Mouse (Mus musculus): ENCODE measurements around the gene Kiz.

Gene Kiz

DNA sequence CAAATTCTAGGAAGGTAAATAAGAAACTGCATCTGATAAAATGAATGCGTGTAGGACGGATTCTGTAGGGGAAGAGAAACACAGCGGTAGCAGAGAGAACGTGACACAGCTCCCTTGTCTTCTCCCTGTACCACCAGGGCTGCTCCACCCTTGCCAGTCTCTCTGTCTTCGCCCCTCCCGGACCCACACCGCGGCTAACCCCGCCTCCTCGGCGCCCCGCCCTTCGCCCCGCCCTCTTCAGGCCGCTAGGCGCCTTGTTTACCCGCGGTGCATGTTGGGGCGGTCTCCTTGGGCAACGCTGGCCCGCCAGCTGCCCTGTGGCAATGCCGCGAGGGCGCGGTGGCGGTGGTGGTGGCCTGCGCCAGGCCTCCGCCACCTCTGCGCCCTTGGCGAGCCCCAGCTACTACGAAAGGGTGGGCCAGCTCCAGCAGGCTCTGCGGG is at the start of gene Kiz:
Gene Kiz, plus strand, starts transcription at position 266 of the 441 bp plus-strand sequence.
- DNase-seq (ENCODE audit: low spot score in 2 of 2): peak; percentile 87 to 92

DNA sequence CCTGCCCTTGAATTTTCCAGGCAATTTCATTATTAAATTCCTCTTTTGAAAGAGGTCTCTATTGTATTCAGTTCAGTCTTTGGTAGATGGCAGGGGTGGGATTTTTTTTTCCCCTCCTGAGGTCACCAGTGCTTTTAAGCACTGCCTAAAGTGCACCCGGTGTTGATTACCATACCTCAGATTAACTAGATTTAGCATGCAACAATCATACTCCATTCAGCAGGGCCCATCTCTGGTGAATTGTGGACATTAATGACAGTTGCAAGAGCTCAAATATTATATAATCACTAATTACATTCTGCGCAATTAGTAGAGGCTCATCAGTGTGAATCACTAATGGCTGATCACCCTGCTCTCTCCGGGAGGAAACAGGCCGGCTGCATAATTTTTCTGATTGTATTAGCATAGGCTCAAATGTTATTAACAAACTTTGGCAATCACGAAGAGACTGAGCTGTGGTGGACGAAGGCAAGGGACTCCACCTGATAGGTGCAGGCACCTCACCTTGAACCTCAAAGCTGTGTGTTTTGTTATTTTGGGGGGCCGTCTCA is 45.9 kb upstream of the Kiz start:
- DNase-seq (ENCODE audit: low spot score in 2 of 2): no peak

DNA sequence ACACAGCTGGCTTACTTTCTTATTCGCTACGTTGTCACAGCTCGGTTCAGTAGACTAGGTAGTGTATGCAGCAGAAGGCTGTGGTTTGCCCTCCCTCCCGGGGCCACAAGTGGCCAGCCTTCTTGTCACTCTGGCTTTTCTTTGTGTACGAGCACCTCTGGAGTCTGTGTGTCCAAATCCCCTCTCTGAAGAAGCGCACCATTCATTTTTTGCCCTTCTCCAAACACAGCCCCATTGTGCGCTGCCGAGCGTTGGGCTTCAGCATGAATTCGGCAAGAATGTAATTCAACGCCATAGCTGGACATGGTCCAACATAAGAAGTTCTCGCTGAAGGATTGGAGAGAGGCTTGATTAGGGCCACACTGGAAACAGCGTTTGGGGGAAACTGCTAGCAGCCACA is 45.0 kb upstream of the Kiz start:
- DNase-seq (ENCODE audit: low spot score in 2 of 2): no peak

DNA sequence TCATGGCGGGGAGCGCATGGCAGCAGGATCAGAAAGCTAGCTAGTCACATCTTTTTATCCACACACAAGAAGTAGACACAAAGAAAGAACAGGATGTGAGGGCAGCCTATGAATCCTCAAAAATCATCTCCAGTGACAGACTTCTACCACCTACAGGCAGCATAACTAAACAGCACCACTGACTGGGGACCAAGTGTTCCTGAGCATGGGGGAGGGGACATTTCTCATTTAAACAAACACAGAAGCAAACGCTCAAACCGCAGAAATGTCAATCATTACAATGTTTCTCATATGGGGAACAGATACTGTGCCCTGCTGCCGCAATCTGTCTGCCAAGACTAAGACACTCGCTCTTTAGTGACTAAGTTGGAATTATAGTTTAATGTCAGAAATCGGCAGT is 40.7 kb upstream of the Kiz start:
- DNase-seq (ENCODE audit: low spot score in 2 of 2): no peak

DNA sequence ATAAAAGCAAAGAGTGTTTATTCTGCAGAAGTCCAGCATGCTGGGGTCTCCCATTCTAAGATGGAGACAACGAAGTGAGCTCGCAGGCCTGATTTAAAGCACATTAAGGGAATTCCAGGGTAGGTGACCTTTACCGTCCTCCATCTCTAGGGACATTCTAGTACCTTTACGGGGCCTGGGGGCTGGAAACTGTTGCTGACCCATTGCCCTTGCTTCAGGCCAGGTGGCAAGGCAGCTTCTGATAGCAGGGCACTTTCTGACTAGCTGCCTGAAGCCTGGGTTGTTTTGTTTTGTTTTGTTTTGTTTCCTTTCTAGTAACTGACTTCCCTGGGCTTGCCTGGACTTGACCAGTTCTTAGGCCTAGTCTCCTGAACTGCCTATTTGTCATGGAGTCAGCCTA is 36.6 kb upstream of the Kiz start:
- no peak for DNase-seq (ENCODE audit: low spot score in 2 of 2)

DNA sequence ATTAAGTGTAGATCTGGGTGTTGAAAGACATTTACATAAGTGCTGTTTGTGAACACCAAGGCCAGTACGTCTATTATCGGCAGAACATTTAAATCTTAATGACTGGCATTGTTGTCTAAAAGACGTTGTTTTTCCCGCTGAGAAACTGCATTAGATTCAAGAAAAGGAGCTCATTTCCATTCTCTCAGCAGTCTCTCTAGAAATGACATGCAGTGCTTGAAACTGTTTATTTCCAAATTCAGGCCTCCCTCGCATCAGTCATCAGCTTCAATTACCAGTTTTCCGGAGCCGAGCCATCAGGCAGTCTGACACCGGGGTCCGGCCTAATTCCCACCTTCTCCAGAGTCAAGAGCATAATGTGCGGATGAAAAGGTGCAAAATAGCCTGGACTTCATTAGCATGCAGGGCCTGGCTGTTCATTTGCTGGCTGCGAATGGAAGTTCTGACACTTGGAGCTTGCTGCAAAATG is 32.1 kb upstream of the Kiz start:
- DNase-seq (ENCODE audit: low spot score in 2 of 2): no peak

DNA sequence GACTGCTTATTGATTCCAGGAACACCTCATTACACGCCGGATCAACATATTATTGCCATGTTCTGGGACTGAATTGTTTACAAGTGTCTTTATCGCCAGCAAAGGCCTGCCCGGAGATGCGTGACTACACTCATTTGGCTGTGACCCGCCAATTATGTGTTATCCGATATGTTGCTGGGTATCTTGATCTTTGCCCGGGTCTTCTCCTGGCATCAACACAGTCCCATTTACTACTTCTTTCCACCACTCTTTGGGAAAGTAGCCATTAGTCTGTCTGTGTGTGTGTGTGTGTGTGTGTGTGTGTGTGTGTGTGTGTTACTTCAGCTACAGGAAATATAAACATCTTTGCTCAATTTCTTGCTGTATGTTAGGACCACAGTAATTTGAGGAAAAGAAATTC is 31.6 kb upstream of the Kiz start:
- no peak for DNase-seq (ENCODE audit: low spot score in 2 of 2)

DNA sequence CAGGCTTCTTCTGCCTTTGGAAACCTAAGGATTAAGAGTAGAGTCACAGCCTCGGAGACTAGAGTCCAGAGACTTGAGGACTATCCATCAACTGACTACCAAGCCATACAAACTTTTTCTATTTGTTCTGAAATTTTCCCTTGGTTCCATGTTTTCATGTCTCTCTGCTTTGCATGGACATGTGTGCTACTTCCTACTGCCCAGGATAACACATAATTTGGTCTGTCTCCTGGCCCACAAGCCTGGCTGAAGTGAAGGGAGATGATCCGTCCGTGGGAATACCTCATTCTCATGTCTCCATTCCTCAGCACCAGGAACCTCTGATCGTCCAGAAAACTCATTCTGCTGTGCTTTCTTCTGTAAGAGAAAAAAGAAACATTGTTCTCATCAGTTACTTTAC is 27.7 kb upstream of the Kiz start:
- DNase-seq (ENCODE audit: low spot score in 2 of 2): no peak

DNA sequence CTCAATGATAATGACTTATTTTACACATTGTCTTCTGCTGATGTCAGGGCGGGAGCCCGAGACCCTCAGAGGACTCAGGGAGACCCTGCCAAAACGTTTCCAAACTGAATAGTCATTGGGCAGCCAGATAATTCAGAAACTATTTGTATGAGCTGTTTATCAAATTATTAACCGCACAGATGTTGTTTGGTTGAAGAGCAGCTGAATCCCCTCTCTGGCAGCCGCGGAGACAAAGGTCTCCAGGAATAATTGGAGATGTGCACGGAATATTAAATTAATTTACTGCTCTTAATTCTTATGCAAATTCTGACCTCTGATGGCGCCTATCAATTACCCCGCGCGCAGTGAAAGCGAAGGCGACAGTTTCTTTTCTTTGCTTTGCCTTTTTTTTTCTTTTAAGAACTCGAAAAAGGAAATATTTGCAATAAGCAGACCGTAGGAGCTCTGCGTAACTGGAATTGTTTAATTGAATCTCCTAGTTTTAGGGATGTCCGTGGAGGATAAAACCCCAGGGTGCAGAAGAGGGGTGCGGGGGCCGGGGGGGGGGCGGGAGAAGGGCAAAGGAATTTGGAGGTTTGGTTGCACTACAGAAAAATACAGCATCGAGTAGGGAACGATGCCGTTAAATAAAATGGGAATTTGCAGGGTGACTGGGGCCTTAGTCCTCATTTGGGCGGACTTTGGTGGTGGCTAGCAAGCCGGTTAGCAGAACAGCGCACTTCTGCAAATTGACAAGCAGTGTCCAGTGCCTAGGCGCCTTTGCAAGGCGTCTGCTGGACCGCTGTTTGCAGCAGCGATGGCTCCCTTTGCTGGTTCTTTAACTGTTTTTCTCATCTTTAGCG is 22.2 kb upstream of the Kiz start:
- no peak for DNase-seq (ENCODE audit: low spot score in 2 of 2)

DNA sequence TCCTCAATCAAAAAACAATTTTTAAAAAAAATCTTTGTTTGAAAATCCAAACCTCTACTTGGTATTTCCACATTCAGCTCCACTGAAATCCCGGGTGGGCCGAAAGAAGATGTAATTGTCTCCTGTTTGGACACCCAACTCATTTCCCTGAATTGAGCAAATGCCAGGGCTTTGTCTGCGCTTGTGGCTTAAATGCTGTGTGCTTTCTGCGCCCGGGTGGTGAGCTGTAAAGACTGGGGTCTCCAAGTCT is 21.7 kb upstream of the Kiz start:
- DNase-seq (ENCODE audit: low spot score in 2 of 2): no peak

DNA sequence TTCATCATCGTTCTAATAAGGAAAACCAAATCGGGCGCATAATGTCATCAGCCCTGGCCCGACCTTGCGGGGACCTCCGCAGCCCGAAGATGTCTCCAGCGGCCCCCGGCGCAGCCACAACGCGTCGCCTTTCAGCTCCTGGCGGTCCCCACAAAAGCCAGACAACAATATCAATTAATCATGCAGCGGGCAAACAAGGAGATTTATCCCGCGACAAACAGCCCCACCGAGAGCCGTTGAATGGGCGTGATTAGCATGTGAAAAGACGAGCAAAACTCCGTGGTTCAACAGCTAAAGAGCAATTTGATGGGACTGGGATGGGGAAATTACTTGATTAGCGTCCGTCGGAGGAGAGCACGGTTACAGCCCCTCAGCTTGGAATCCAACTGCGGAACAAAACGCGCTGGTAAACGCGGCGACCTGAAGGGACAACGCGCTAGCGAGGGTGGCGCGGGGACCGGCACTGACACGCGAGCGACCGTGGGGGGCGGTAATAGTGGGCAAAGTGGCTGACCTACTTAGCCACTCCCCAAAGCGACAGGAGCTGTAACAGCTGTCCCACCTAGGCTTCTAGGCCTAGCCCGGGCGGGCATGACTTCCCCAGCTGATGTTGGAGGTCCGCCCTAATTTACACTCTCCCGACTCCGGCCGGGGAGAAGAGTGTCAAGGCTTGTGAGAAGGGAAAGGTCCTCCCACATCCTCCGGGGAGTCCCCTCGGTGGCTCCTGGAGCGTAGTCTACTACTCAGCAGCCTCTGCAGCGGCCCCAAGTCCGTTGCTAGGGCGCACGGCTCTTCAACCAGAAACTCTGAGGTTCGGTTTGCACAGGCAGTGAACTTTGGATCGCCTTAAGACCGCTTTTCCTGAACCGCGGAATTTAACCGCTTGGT is 21.1 kb upstream of the Kiz start:
- DNase-seq (ENCODE audit: low spot score in 2 of 2): no peak

DNA sequence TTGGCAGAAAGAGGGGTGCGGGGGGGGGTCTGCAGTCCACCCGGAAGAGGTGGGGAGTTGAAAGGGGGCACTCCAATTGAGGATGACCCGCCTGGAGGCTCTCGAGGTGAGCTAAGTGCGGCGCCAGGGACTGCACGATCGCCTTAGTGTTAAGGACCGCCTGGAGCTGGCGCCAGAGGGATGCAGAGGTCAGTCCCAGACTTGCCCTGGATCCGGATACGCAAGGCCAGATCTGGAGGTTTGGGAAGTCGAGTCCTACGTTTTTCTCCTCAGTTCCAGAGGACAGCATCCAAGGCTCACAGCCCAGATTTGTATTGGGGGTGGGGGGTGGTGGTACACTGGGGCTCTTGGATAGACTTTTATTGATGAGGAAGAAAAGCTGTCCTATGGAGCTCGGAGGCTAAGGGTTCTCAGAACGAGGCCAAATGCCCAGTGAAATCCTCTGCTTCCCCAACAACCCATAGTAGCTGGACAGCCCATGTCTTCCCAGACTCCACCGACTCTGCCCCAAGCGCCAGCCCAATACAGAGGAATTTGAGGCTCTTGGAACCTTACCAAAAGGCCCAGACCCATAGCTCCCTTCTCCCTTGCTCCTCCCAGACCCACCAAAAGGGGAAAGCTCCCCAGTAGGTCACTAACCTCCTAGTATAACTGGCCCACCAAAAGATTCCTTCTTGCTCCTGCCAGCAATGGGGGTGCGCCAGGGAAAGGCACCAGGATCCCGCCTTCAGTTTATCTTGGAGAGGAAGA is 20.2 kb upstream of the Kiz start:
- no peak for DNase-seq (ENCODE audit: low spot score in 2 of 2)

DNA sequence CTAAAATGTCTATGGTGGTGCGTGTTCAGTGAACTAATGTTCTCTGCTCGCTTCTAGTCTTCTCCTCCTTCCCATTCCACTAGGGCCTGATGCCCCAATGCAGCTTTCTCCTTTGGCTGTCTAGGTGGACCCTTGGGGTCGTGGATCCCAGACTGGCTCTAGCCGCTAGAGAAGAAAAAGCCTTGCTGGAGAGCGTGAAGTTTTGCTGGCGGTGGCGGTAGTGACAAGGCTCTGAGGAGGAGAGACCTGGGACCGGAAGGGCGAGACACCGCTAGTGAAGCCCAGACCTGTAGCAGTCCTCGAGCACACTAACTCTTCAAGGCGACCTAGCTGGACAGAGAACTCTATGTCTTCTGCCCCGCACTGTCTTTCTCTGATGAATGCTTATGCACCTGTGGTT is 19.4 kb upstream of the Kiz start:
- DNase-seq (ENCODE audit: low spot score in 2 of 2): no peak

DNA sequence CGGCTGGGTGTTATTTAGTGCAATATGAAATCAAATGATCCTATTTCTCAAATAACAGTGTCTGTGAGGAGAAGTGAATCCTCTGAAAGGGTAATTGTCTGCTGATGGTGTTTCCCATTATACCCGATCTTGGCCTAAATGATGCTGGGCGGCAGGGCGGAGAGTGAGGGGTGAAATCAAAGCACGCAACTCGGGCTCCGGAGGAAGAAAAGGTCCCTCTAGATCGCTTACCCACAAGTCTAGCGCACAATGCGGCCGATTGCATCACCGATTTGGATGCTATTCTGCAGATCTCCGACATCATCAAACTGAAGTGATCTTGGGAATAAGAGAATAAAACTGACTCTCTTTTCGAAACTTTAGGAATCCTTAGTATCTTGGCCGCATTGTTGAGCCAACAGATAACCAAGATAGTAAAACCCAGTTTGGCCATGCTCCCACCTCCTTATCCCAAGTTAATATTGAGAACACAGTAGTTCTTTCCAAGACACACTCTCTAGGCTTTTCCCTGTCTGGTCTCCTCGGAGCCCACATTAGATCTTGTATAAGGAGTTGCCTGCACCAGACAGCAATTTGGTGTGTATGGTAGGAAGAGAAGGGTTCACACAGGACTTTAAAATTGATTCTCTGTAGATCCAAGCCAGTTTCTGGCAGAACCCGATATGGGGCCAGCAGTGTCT is 18.7 kb upstream of the Kiz start:
- DNase-seq (ENCODE audit: low spot score in 2 of 2): no peak

DNA sequence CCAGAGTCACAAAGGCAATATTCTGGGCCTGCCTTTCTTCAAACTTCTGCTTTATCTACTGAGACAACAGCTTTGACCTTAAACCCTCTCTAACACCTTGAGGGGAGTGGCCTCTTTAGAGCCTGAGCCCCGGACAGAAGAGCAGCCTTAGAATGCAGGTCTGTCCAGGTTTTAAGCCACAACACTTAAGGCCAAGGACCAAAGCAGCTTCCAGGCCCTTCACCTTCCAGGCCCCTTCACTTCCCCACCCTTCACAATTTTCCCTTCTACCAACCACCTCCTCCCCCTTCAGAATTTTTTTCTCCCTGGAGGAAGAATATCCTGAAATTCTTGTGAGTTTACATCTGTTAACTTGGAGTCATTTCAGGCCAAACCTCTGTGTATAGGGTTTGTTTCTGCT is 18.0 kb upstream of the Kiz start:
- no peak for DNase-seq (ENCODE audit: low spot score in 2 of 2)

DNA sequence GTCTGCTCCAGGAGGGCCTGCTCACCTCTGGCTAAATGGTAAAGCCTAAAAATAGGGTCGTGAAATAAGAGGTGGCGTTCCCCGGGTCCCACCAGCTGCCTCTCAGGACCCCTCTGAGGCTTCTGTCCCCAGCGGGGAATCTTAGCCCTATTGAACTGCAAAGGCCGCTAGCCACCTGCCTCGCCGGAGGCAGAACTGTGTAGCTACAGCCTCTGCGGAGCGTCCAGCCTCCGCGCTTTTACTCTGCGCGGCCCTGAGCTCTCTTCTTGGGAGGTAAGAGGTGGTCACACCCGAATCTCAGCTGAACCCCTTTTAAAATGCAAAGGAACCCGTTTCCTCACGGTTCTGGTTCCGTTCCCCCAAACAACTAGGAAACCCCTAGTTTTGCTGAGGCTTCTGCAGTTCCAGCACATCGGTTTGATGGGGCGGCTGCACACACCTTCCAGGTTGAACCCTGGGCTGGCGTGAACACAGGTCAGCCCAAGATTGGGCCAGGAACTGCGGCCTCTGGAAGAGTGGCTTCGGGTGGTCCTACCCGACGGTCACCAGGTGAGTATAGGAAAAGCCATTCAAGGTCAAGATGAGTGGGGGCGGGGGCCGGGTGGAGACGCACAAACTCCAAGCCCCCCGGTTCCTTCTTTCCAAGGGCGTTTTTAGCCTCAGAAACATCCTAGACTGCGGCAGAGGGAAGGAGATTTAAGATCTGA is 16.9 kb upstream of the Kiz start:
- no peak for DNase-seq (ENCODE audit: low spot score in 2 of 2)

DNA sequence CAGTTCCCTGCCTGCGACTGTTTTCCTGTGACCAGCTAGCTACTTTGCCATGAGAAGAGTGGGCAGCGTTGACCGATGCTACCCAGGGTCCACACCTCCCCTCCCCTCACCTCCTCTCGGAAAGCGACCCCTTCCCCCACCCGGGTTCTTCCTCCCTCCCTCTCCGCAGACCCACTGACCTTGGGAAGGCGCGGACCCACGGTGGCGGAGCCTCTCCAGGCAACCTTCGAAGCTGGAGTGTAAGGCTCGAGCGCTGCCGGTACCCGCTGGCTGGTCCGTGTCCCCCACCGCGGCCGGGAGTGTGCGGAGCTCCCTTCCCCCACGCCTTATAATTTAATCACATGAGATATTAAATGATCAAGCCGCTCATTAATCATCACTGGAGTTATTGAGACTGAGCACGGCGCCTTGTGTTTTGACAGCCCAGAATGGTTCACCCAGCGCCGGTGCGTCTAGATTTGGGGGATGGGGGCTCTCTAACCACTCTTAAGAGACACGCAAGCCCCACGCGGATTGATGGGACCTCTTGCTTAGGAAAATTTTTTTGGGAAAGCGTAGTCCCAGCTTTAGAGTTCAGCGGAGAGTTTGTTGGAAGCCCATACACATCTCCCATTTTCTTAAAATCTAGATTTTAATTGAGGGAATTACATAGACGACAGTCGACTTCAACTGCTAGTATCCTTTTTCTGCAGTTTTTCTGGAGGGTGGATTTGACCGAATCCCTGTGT is 16.2 kb upstream of the Kiz start:
- no peak for DNase-seq (ENCODE audit: low spot score in 2 of 2)

DNA sequence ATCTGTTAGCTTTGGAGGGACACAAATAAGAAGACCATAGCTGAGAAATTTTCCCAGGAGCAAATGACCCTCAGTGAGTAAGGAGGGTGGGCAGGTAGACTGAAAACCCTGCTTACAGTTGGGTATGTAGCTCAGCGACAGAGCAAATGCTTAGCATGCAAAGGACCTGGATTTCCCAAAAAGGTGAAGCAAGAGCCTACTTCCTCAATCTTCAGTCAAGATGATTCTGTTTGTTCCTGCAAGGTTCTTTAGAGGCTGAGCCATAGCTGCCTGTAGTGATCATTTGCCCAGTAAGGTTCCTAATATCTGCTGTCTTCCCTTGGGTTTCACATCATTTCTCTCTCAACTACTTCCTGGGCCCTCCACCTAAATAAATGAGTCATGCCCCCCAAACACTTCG is 7.8 kb upstream of the Kiz start:
- no peak for DNase-seq (ENCODE audit: low spot score in 2 of 2)

DNA sequence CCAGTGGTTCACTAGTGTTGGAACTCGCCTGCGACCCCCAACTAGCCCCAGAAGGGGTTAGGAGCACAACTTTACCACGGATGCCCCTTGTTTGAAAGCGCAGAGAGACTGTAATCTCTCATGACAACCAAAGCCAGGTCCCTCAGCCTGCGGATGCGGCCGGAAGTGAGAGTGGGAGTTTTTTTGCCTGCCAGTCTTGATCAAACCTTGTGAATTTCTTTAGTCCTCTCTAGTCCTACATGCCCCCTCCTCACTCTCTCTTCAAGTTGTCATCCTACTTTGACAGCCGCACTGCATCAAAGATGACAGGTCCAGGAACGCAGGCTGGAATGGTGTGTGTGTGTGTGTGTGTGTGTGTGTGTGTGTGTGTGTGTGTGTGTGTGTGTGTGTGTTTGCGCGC is 456 bp downstream of the Kiz start:
- DNase-seq (ENCODE audit: low spot score in 2 of 2): no peak

DNA sequence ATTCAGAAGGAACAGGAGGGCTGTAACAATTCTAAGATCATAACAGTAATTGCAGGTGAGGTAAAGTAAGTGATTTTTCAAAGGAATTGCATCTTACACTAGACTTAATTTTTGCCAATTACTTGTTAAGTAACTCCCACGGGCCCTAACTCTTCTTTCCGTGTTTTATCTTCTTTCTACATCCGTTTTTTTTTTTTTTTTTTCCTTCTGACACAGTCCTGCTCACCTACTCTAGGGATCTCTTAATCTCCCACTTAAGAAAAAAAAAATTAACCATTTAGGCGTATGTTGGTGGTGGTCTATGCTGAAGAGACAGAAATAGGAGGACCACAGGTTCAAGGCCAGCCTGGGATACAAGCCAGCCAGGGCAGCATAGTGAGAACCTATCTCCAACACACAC is 1.2 kb downstream of the Kiz start:
- no peak for DNase-seq (ENCODE audit: low spot score in 2 of 2)

Measured in frontal cortex, postnatal 36 days (tissue).